Mouse (Mus musculus): ENCODE measurements around the gene Prdx5.

Prdx5 gene

GRCm38 (mm10) chr19:6937541-6938465, 27.9 kb upstream of the Prdx5 start:
- no peak for DNase-seq (ENCODE audit: low read depth)

DNA sequence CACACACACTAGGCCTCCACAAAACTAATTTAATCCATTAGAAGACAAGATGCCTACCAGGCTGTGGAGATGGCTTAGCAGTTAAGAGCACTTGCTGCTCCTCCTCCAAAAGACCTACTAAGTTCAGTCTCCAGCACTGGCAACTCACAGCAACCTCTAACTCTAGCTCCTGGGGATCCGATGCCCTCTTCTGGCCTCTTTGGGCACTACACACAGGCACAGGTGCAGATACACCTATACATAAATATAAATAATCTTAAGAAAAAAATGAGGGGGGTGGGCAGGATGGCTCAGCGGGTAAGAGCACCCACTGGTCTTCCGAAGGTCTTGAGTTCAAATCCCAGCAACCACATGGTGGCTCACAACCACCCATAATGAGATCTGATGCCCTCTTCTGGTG, 26.4 kb upstream of the Prdx5 start:
- DNase-seq (ENCODE audit: low read depth) = no peak

GRCm38 (mm10) chr19:6934195-6934977, 24.5 kb upstream of the Prdx5 start, which contains the start of gene Kcnk4:
Gene Kcnk4 (minus strand): TSS chr19:6934515.
- no peak for DNase-seq (ENCODE audit: low read depth)

DNA sequence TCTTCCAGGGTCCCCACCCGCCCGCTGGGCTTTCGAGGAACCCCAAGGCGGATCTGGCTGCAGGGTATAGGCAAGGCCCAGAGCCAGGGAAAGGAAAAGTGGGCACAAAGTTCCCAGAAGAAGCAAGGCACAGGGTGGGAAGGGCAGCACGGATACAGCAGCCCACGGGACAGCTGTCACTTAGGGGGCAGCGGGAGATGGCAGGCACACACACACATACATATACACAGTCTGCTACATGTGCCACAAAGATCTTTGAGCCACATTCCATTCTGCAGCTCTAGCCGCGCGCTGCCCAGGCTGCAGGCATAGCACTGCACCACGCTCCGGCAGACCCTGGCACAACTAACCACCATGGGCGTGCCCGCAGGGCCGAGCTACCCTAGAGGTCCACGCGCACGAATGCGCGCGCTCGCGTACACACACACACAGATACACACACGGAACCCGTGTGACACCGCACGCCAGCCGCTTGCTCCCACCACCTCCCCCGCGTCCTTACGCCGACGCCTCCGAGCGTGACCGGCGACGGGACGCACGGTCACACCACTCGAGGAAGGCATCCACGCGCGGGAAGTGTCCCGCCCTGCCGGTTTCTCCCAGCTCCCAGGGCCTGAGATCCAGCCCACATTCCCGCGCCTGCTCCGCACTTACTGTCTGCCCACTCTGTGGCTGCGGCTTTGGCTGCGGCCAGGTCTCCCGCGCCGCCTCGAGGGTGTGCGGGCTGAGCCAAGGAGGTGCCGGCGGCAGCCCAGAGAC, 23.7 kb upstream of the Prdx5 start:
- DNase-seq (ENCODE audit: low read depth) = no peak

- no peak for DNase-seq (ENCODE audit: low read depth)
These were observed 23.2 kb upstream of the Prdx5 start for GRCm38 (mm10) chr19:6933102-6933435.

DNA sequence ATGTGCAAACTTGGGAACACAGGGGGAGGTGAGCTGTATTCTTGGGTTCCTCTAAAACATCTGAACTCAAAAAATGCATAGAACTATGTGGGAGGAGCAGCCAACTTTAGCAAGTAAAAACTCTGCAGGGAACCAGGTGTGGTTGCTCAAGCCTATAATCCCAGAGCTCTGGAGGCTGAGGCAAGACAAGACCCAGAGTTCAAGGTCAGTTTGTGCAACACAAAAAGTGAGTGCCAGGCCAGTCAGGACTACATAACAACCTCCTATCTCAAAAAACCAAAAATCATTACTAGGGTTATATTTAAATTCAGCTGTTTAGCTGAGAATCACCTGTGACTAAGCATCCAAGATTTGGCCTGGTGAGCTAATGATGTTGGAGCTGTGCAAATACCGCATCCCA, 22.1 kb upstream of the Prdx5 start:
- no peak for DNase-seq (ENCODE audit: low read depth)

GRCm38 (mm10) chr19:6931002-6931401, 21.1 kb upstream of the Prdx5 start:
- no peak for DNase-seq (ENCODE audit: low read depth)

- no peak for DNase-seq (ENCODE audit: low read depth)
These were observed 18.2 kb upstream of the Prdx5 start for GRCm38 (mm10) chr19:6928080-6928479.

DNA sequence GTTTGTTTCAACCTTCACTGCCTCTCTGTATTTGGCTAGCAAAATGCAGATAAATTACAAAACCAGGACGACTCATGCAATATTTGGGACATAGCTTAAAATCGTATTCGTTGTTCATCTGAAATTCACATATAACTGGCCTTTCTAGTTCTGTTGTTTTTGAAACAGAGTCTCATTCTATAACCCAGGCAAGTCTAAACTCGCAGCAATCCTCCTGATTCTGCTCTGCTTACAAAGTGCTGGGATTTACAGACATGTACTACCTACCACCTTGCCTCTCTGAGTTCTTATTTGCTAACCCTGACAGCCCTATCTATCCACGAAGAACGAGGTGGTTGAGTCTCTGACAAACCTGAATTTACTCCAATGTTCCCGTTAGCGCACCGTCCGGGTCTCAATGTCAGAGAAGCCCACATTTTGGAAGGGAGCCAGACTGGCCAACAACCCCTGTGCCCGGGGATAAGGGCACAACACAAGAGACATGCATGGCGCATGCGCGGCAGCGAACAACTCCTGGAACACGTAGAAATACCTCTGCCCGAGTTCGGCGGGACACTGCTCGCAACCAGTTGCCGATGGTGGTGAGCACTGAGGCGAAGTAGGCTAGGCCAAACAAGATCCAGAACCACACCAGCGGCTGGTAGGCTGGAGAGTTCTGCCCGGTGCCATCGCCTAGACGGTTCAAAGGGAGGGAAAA, 16.8 kb upstream of the Prdx5 start:
- DNase-seq (ENCODE audit: low read depth) = no peak

GRCm38 (mm10) chr19:6925611-6926329, 15.9 kb upstream of the Prdx5 start:
- no peak for DNase-seq (ENCODE audit: low read depth)

DNA sequence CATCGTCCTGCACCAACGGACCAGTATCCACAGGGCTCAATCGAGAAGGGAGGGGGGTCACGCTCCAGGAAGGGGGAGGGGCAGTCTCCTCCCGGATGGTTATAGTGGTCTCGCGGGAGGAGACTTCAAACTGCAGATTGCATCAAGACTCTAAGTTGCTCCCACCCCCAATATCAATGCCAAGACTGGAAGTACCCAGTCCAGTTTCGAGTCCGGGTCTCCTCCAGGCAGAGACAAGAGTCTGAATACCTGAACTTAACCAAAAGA, 15.3 kb upstream of the Prdx5 start, which contains the start of gene Catsperz:
Gene Catsperz, minus strand, starts transcription at position 74 of the 267 bp plus-strand sequence.
- no peak for DNase-seq (ENCODE audit: low read depth)

DNA sequence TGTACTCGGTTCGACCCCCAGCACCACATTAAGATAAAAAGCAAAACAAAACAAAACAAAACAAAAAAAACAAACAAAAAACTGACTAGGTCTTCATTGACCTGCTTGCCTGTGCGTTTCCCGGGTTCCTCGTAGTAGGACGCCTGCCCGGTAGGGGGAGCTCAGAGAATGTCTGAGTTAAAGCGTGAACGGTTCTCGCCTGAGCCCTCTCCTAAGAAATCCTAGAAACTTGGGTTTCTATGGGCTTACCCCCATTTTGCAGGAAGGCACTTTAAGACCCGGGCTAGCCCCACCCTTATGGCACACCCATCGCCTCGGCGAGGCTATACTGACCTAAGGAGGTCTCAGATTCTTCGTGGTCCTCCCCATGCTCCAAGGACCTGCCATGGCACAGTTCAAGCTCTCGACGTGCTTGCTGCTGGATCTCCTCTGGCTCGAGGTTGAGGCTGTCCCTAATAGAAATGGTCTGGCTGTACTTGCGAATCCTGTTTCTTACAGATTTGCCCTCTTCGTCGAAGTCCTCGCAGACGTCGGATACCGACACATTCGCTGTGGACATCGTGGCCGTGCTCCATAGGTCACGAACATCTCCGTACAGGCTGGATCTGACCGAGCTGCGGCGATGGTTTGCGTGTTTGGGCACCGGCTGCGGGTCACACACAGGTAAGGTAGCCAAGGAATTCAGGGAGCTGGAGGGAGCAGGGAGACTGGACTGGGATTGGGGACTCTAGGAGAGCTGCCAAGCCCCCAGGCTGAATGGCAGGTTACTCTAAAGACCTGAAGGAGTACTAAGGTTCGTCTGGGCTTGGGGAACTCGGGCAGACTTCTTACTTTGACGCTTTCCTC, 14.8 kb upstream of the Prdx5 start:
- DNase-seq (ENCODE audit: low read depth) = peak; percentile 69

GRCm38 (mm10) chr19:6922901-6923735, 13.2 kb upstream of the Prdx5 start:
- no peak for DNase-seq (ENCODE audit: low read depth)

DNA sequence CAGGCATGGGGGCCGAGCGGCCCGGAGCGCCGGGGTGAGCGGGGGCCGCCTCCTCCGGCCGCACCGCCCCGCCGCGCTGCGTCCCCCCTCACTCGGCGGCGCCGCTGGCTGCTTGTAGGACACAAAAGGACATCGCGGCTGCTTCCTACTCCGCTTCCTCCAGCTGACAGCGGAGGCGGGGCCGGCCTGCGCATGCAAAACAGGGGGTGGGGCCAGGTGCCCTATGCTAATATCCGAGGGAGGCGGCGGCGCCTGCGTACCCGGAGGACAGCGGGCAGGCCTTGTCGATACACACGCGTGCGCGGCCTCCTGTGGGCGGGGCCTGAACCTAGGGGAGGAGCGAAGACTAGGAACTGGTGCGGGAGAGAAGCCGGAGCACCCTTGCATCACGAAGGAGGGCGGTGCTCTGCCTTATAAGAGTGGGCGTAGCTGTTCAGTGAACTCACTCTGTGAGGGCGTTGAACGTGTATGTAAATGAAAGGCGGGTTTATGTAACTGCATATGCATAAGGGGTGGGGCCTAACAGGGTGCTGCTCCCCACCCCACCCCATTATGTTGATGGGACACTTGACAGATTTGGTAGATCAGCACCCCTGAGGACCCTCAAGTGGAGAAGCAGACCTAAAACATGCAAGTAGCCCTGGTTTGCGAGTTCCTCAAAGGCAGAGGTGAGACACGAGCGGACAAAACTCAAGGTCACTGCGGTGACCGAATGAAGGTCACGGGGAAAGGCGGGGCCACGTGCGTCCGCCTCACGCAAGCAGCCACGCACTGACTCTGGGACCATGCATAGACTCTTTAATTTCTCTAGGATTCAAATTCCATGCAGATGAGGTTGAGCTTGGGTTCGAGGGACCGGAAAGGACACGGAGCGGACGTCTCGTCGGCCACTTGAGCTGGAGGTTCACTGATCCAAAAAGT, 12.0 kb upstream of the Prdx5 start, which contains the start of gene Esrra:
Gene Esrra, minus strand, starts transcription at position 167 of the 921 bp plus-strand sequence.
- peak; percentile 100 for DNase-seq (ENCODE audit: low read depth)

GRCm38 (mm10) chr19:6920741-6921636, 11.1 kb upstream of the Prdx5 start:
- no peak for DNase-seq (ENCODE audit: low read depth)

DNA sequence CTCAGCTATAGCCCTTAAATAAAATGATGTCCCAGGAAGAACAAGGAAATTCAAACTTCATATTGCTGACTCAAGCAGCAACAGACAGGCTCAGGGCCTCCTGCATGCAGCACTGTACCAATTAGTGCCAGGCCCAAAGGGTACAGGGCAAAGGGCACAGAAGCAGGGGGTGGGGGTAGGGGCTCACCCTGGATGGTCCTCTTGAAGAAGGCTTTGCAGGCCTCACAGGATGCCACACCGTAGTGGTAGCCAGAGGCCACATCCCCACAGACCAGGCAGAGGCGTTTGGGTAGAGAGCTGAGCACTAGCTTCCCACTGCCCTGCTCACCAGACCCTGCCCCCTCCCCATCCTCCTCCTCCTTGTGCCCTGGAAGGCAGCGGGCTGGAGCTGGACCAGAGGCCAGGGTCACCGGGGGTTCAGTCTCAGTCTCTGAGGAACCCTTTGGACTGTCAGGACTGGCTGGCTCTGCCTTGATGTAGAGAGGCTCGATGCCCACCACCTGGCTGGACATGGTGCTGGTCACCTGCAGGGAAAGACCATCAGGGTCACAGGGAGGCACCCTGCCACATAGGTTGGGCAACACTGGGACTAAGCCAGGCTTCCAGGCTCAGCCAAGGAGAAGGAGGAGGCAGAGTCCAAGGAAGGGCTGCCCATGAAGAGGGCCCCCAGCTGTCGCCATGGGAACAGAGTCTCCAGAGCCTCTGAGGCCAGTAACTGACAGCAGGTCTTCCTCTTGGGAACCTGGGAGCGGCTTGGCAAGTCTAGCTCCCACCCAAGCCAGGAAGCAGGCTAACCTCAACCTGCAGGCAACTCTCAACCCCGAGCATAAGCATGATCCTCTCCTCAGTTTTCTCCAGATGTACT, 10.2 kb upstream of the Prdx5 start:
- DNase-seq (ENCODE audit: low read depth) = no peak

All from c-Kit-positive CD71-negative TER-119-negative erythroid progenitor cells, embryonic 14.5 days (primary cell).